Mouse (Mus musculus): ENCODE measurements around the gene Wdr63. TPM values are rescaled to one million over a fixed set of nuclear protein-coding genes. Genes with fewer than 3 reads are reported as not detected.

Wdr63 gene
- polyA plus RNA-seq, 1 experiment from 2014 or later = not detected

- no peak overlapping the region for H3K9ac ChIP-seq
- H3K36me3 ChIP-seq = no peaks in the 10 kb centered on the region
- peaks cover 32% of the 10 kb centered on the region for H3K27me3 ChIP-seq (replicated peaks)
- no peak overlapping the region for H3K27ac ChIP-seq (ENCODE audit: poor library complexity, severe bottlenecking)
- 56% methylated on average over 3 of the region's 3 CpGs for WGBS
- peaks cover 17% of the 10 kb centered on the region for H3K4me1 ChIP-seq (replicated peaks)
- no peaks in the 10 kb centered on the region for H3K9me3 ChIP-seq (replicated peaks)
- ATAC-seq (ENCODE audit: insufficient number of reproducible peaks, low FRiP score) = no peak
- no peak overlapping the region for H3K4me3 ChIP-seq
- H3K4me2 ChIP-seq = peak overlapping the region; percentile 64; the same call in 1 of the 2 replicates
Observed at GRCm38 (mm10) chr3:146122125-146122420, 14.1 kb upstream of the Wdr63 start.

GRCm38 (mm10) chr3:146121310-146122124, 13.6 kb upstream of the Wdr63 start:
- H3K9me3 ChIP-seq (replicated peaks) = no peaks in the 10 kb centered on the region
- H3K36me3 ChIP-seq = no peaks in the 10 kb centered on the region
- H3K4me1 ChIP-seq (replicated peaks) = peaks cover 18% of the 10 kb centered on the region
- H3K27ac ChIP-seq (ENCODE audit: poor library complexity, severe bottlenecking) = no peak overlapping the region
- peak overlapping the region; percentile 31 for H3K4me3 ChIP-seq
- peak overlapping the region; percentile 64 for H3K4me2 ChIP-seq
- 0 out of 2 replicates have a peak, but pooled peaks have one; percentile 22 for ATAC-seq (ENCODE audit: insufficient number of reproducible peaks, low FRiP score)
- H3K27me3 ChIP-seq (replicated peaks) = peaks cover 37% of the 10 kb centered on the region
- WGBS = 10% methylated on average over 25 of the region's 25 CpGs
- peak overlapping the region; percentile 51 for H3K9ac ChIP-seq

GRCm38 (mm10) chr3:146117997-146118457, 10.1 kb upstream of the Wdr63 start:
- peaks cover 39% of the 10 kb centered on the region for H3K27me3 ChIP-seq (replicated peaks)
- WGBS = 47% methylated on average over 9 of the region's 9 CpGs
- no peak for ATAC-seq (ENCODE audit: insufficient number of reproducible peaks, low FRiP score)
- peaks cover 18% of the 10 kb centered on the region for H3K4me1 ChIP-seq (replicated peaks)
- H3K9me3 ChIP-seq (replicated peaks) = no peaks in the 10 kb centered on the region
- H3K36me3 ChIP-seq = no peaks in the 10 kb centered on the region
- no peak overlapping the region for H3K27ac ChIP-seq (ENCODE audit: poor library complexity, severe bottlenecking)
- no peak overlapping the region; the same call in 1 of the 2 replicates for H3K4me3 ChIP-seq
- H3K9ac ChIP-seq = no peak overlapping the region
- H3K4me2 ChIP-seq = peak overlapping the region; percentile 62

GRCm38 (mm10) chr3:146117258-146117996, 9.5 kb upstream of the Wdr63 start, which contains the start of gene Mcoln3:
TSS of gene Mcoln3 (plus strand) at chr3:146117450.
- H3K4me1 ChIP-seq (replicated peaks) = peaks cover 18% of the 10 kb centered on the region
- H3K9me3 ChIP-seq (replicated peaks) = no peaks in the 10 kb centered on the region
- peak within 1 kb of the TSS; percentile 38 for H3K4me3 ChIP-seq
- peaks cover 40% of the 10 kb centered on the region for H3K27me3 ChIP-seq (replicated peaks)
- no peak within 1 kb of the TSS for H3K9ac ChIP-seq
- no peaks in the 10 kb centered on the region for H3K36me3 ChIP-seq
- no peak within 1 kb of the TSS for H3K27ac ChIP-seq (ENCODE audit: poor library complexity, severe bottlenecking)
- WGBS = 11% methylated on average over 35 of the region's 35 CpGs
- ATAC-seq (ENCODE audit: insufficient number of reproducible peaks, low FRiP score) = no peak; the same call in 1 of the 2 replicates
- H3K4me2 ChIP-seq = peak within 1 kb of the TSS; percentile 62

- Histone ChIP-seq H3K4me3 (no peak overlapping the region), H3K27ac (ENCODE audit: poor library complexity, severe bottlenecking) (no peak overlapping the region), H3K36me3 (no peaks in the 10 kb centered on the region), H3K9me3 (replicated peaks) (peaks cover 5% of the 10 kb centered on the region; the same call in 1 of the 2 replicates), H3K27me3 (replicated peaks) (0 out of 2 replicates have a peak, but pooled peaks cover 6% of the 10 kb centered on the region), H3K9ac (no peak overlapping the region), H3K4me1 (replicated peaks) (no peaks in the 10 kb centered on the region), H3K4me2 (no peak overlapping the region)
- 74% methylated on average over 6 of the region's 6 CpGs for WGBS
- no peak for ATAC-seq (ENCODE audit: insufficient number of reproducible peaks, low FRiP score)
Observed at GRCm38 (mm10) chr3:146110916-146111315, 3.0 kb upstream of the Wdr63 start.

GRCm38 (mm10) chr3:146110358-146110757, 2.4 kb upstream of the Wdr63 start:
- Histone ChIP-seq H3K4me2 (no peak overlapping the region), H3K4me3 (no peak overlapping the region), H3K36me3 (no peaks in the 10 kb centered on the region), H3K4me1 (replicated peaks) (no peaks in the 10 kb centered on the region), H3K27ac (ENCODE audit: poor library complexity, severe bottlenecking) (no peak overlapping the region), H3K9ac (no peak overlapping the region), H3K9me3 (replicated peaks) (peaks cover 7% of the 10 kb centered on the region; the same call in 1 of the 2 replicates), H3K27me3 (replicated peaks) (0 out of 2 replicates have a peak, but pooled peaks cover 5% of the 10 kb centered on the region)
- no peak for ATAC-seq (ENCODE audit: insufficient number of reproducible peaks, low FRiP score)
- WGBS = 65% methylated on average over 2 of the region's 2 CpGs

- Histone ChIP-seq H3K4me2 (no peak overlapping the region), H3K4me1 (replicated peaks) (no peaks in the 10 kb centered on the region), H3K9me3 (replicated peaks) (peaks cover 11% of the 10 kb centered on the region), H3K9ac (no peak overlapping the region), H3K4me3 (no peak overlapping the region), H3K27me3 (replicated peaks) (0 out of 2 replicates have a peak, but pooled peaks cover 3% of the 10 kb centered on the region), H3K36me3 (no peaks in the 10 kb centered on the region), H3K27ac (ENCODE audit: poor library complexity, severe bottlenecking) (no peak overlapping the region)
- ATAC-seq (ENCODE audit: insufficient number of reproducible peaks, low FRiP score) = no peak
- WGBS = 63% methylated on average over 2 of the region's 2 CpGs
Observed at GRCm38 (mm10) chr3:146108945-146109344, 1.0 kb upstream of the Wdr63 start.

GRCm38 (mm10) chr3:146107116-146107849, 647 bp downstream of the Wdr63 start:
- WGBS = 5% methylated on average over 18 of the region's 18 CpGs
- H3K4me2 ChIP-seq = peak overlapping the region; percentile 97
- 0 out of 2 replicates have a peak, but pooled peaks have one; percentile 37 for ATAC-seq (ENCODE audit: insufficient number of reproducible peaks, low FRiP score)
- no peak overlapping the region for H3K27ac ChIP-seq (ENCODE audit: poor library complexity, severe bottlenecking)
- H3K9me3 ChIP-seq (replicated peaks) = peaks cover 11% of the 10 kb centered on the region
- peak overlapping the region; percentile 65 for H3K9ac ChIP-seq
- peak overlapping the region; percentile 58 for H3K4me3 ChIP-seq
- H3K36me3 ChIP-seq = no peaks in the 10 kb centered on the region
- H3K4me1 ChIP-seq (replicated peaks) = no peaks in the 10 kb centered on the region
- H3K27me3 ChIP-seq (replicated peaks) = 0 out of 2 replicates have a peak, but pooled peaks cover under 1% of the 10 kb centered on the region

GRCm38 (mm10) chr3:146102049-146102448, 5.9 kb downstream of the Wdr63 start:
- no peak overlapping the region for H3K4me3 ChIP-seq
- H3K4me2 ChIP-seq = no peak overlapping the region
- WGBS = 51% methylated on average over 6 of the region's 6 CpGs

GRCm38 (mm10) chr3:146099925-146100324, 8.0 kb downstream of the Wdr63 start:
- Histone ChIP-seq H3K4me1 (replicated peaks) (peaks cover 9% of the 10 kb centered on the region), H3K9me3 (replicated peaks) (peaks cover 8% of the 10 kb centered on the region; the same call in 1 of the 2 replicates), H3K27ac (ENCODE audit: poor library complexity, severe bottlenecking) (no peak overlapping the region), H3K4me3 (no peak overlapping the region), H3K36me3 (no peaks in the 10 kb centered on the region), H3K27me3 (replicated peaks) (no peaks in the 10 kb centered on the region), H3K9ac (no peak overlapping the region), H3K4me2 (no peak overlapping the region)
- no peak for ATAC-seq (ENCODE audit: insufficient number of reproducible peaks, low FRiP score)

More at GRCm38 (mm10) chr3:146102049-146102448, 5.9 kb downstream of the Wdr63 start:
- no peak overlapping the region for H3K9ac ChIP-seq
- peaks cover 9% of the 10 kb centered on the region for H3K4me1 ChIP-seq (replicated peaks)
- H3K27ac ChIP-seq (ENCODE audit: poor library complexity, severe bottlenecking) = no peak overlapping the region
- no peaks in the 10 kb centered on the region for H3K27me3 ChIP-seq (replicated peaks)
- no peaks in the 10 kb centered on the region for H3K36me3 ChIP-seq
- no peak for ATAC-seq (ENCODE audit: insufficient number of reproducible peaks, low FRiP score)
- peaks cover 16% of the 10 kb centered on the region for H3K9me3 ChIP-seq (replicated peaks)
